Mouse (Mus musculus): Measurements from ENCODE around the gene Cacna1d. TPM values are rescaled to one million over a fixed set of nuclear protein-coding genes. Genes with fewer than 3 reads are reported as not detected.

The Cacna1d gene
- polyA plus RNA-seq, 1 experiment: 3.2 TPM

- Histone ChIP-seq H3K36me3 (ENCODE audit: control insufficient read depth, insufficient read depth, low read length) (no peaks in the 10 kb centered on the region), H3K27ac (ENCODE audit: insufficient read depth, low read length) (no peak overlapping the region), H3K4me3 (ENCODE audit: extremely low read depth, insufficient read depth, insufficient read length) (no peak overlapping the region), H3K27me3 (ENCODE audit: control insufficient read depth, insufficient read depth, low read length) (no peaks in the 10 kb centered on the region), H3K4me1 (ENCODE audit: control insufficient read depth, insufficient read depth, insufficient read length) (peaks cover 9% of the 10 kb centered on the region; the same call in 1 of the 2 replicates)
- 91% methylated on average over 6 of the region's 6 CpGs for WGBS
- DNase-seq (ENCODE audit: low read depth in 1 of 2, low spot score in 2 of 2): no peak
- TF ChIP-seq POLR2A (IDR thresholded peaks at IDR 0.05; ENCODE audit: low read depth, low read length) (no peak), CTCF (IDR thresholded peaks at IDR 0.05; ENCODE audit: extremely low read depth, insufficient read depth, insufficient read length, insufficient replicate concordance) (no peak)
Measured at GRCm38 (mm10) chr14:30018846-30019245, 472.4 kb downstream of the Cacna1d start.

DNA sequence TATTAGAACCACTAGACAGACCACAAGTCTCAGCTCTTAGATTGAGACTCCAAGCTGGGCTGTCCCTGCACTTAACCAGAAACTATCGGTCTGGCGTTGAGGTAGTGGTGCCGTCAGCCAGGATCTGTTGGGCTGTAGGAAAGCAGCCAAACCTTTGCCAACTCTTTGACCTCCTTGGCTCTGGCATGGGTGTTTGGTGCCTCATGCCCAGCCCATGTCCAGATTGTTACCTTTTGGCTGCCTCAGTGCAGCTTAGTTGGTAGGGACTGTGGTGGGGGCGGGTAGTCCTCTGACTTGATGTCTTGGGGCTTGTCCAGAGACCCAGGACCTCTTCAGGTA, 472.8 kb downstream of the Cacna1d start:
- no peak overlapping the region for H3K4me3 ChIP-seq (ENCODE audit: extremely low read depth, insufficient read depth, insufficient read length)
- no peaks in the 10 kb centered on the region for H3K36me3 ChIP-seq (ENCODE audit: control insufficient read depth, insufficient read depth, low read length)
- no peak for DNase-seq (ENCODE audit: low read depth in 1 of 2, low spot score in 2 of 2)
- TF ChIP-seq CTCF (IDR thresholded peaks at IDR 0.05; ENCODE audit: extremely low read depth, insufficient read depth, insufficient read length, insufficient replicate concordance): no peak
- no peak for TF ChIP-seq POLR2A (IDR thresholded peaks at IDR 0.05; ENCODE audit: low read depth, low read length)
- no peaks in the 10 kb centered on the region for H3K27me3 ChIP-seq (ENCODE audit: control insufficient read depth, insufficient read depth, low read length)
- peaks cover 9% of the 10 kb centered on the region; the same call in 1 of the 2 replicates for H3K4me1 ChIP-seq (ENCODE audit: control insufficient read depth, insufficient read depth, insufficient read length)
- WGBS: 97% methylated on average over 4 of the region's 4 CpGs
- no peak overlapping the region for H3K27ac ChIP-seq (ENCODE audit: insufficient read depth, low read length)

DNA sequence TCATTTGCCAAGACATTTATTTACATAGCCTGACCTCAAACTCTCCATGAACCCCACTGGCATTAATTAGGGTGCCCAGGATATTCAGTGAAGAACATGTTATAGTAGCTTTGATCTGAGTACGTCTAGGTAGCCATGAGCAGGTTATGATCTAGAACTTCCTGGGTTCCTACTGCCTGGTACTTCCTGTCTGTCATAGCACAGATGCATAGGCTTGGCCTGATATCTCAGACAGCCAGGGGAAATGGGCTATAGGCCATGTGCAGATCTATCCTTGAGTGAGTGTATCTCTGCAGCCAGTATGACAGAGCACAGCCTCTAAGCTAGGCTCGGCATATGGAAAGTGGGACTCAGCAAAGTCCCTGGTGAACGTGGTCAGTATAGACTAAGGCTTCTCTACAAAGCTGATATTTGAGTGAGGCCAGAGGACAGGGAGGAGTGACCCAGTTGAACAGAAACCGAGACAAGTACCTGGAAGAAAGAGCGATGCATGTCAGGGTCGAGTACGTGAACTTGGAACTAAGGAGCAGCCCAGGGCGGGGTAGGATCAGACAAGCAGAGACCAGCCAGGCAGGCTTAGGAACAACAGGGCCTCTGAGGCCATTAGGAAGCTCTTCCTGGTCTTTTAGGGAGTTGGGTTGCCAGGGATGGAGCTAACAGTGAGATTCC, 473.3 kb downstream of the Cacna1d start:
- Histone ChIP-seq H3K4me3 (ENCODE audit: extremely low read depth, insufficient read depth, insufficient read length) (no peak overlapping the region), H3K27me3 (ENCODE audit: control insufficient read depth, insufficient read depth, low read length) (no peaks in the 10 kb centered on the region), H3K36me3 (ENCODE audit: control insufficient read depth, insufficient read depth, low read length) (no peaks in the 10 kb centered on the region), H3K4me1 (ENCODE audit: control insufficient read depth, insufficient read depth, insufficient read length) (peaks cover 9% of the 10 kb centered on the region; the same call in 1 of the 2 replicates), H3K27ac (ENCODE audit: insufficient read depth, low read length) (no peak overlapping the region)
- no peak for DNase-seq (ENCODE audit: low read depth in 1 of 2, low spot score in 2 of 2)
- TF ChIP-seq CTCF (IDR thresholded peaks at IDR 0.05; ENCODE audit: extremely low read depth, insufficient read depth, insufficient read length, insufficient replicate concordance) (no peak), POLR2A (IDR thresholded peaks at IDR 0.05; ENCODE audit: low read depth, low read length) (no peak)
- 90% methylated on average over 8 of the region's 8 CpGs for WGBS

DNA sequence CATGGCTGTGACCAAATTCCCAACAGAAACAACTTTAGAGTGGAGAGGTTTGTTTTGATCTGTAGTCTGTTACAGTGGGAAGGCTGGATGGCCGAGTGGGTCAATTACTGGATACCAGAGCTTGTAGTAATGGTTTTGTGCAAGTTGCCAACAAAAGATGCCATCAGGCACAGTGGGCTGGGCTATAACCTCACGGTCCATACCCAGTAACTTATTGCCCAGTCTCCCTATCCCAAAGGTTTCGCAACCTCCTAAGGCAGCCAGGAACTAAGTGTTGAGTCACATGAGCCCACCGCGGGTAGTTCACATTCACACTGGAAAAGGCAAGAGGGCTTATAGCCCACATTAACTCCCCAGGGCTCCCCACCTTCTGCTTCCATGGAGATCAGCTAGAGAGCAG, 474.6 kb downstream of the Cacna1d start:
- peaks cover 9% of the 10 kb centered on the region; the same call in 1 of the 2 replicates for H3K4me1 ChIP-seq (ENCODE audit: control insufficient read depth, insufficient read depth, insufficient read length)

GRCm38 (mm10) chr14:30015008-30015407, 476.2 kb downstream of the Cacna1d start:
- Histone ChIP-seq H3K4me1 (ENCODE audit: control insufficient read depth, insufficient read depth, insufficient read length) (peaks cover 9% of the 10 kb centered on the region; the same call in 1 of the 2 replicates), H3K4me3 (ENCODE audit: extremely low read depth, insufficient read depth, insufficient read length) (no peak overlapping the region), H3K27ac (ENCODE audit: insufficient read depth, low read length) (no peak overlapping the region), H3K36me3 (ENCODE audit: control insufficient read depth, insufficient read depth, low read length) (no peaks in the 10 kb centered on the region), H3K27me3 (ENCODE audit: control insufficient read depth, insufficient read depth, low read length) (no peaks in the 10 kb centered on the region)
- TF ChIP-seq POLR2A (IDR thresholded peaks at IDR 0.05; ENCODE audit: low read depth, low read length) (no peak), CTCF (IDR thresholded peaks at IDR 0.05; ENCODE audit: extremely low read depth, insufficient read depth, insufficient read length, insufficient replicate concordance) (no peak)
- DNase-seq (ENCODE audit: low read depth in 1 of 2, low spot score in 2 of 2): no peak
- 30% methylated on average over 1 of the region's 1 CpGs for WGBS

More for the DNA sequence above, 474.6 kb downstream of the Cacna1d start:
- 88% methylated on average over 5 of the region's 5 CpGs for WGBS
- Histone ChIP-seq H3K36me3 (ENCODE audit: control insufficient read depth, insufficient read depth, low read length) (no peaks in the 10 kb centered on the region), H3K27ac (ENCODE audit: insufficient read depth, low read length) (no peak overlapping the region), H3K27me3 (ENCODE audit: control insufficient read depth, insufficient read depth, low read length) (no peaks in the 10 kb centered on the region), H3K4me3 (ENCODE audit: extremely low read depth, insufficient read depth, insufficient read length) (no peak overlapping the region)
- DNase-seq (ENCODE audit: low read depth in 1 of 2, low spot score in 2 of 2): no peak
- TF ChIP-seq POLR2A (IDR thresholded peaks at IDR 0.05; ENCODE audit: low read depth, low read length) (no peak), CTCF (IDR thresholded peaks at IDR 0.05; ENCODE audit: extremely low read depth, insufficient read depth, insufficient read length, insufficient replicate concordance) (no peak)

DNA sequence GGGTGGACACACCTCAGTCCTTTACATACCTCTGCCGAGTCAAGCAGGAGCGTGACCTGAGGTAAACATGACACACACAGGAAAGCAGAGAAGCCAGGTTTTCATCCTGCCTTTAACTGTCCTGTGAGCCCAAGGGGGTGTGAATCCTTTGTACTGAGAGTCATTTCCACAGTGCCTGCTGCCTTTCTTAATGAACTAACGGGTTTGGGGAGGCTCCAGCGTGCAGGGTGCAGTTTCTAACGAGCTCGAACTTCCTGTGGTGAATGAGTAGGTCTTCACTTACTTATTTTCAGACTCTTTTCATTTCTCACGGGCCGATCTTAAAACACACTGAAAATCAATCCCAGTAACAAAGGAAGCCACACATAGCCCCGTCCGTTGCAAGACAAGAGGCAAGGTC, 476.8 kb downstream of the Cacna1d start:
- peaks cover 9% of the 10 kb centered on the region; the same call in 1 of the 2 replicates for H3K4me1 ChIP-seq (ENCODE audit: control insufficient read depth, insufficient read depth, insufficient read length)
- TF ChIP-seq POLR2A (IDR thresholded peaks at IDR 0.05; ENCODE audit: low read depth, low read length): no peak
- no peak for TF ChIP-seq CTCF (IDR thresholded peaks at IDR 0.05; ENCODE audit: extremely low read depth, insufficient read depth, insufficient read length, insufficient replicate concordance)
- WGBS: 12% methylated on average over 10 of the region's 10 CpGs
- H3K27me3 ChIP-seq (ENCODE audit: control insufficient read depth, insufficient read depth, low read length): no peaks in the 10 kb centered on the region
- H3K4me3 ChIP-seq (ENCODE audit: extremely low read depth, insufficient read depth, insufficient read length): no peak overlapping the region
- no peak overlapping the region; the same call in 1 of the 2 replicates for H3K27ac ChIP-seq (ENCODE audit: insufficient read depth, low read length)
- no peaks in the 10 kb centered on the region for H3K36me3 ChIP-seq (ENCODE audit: control insufficient read depth, insufficient read depth, low read length)
- DNase-seq (ENCODE audit: low read depth in 1 of 2, low spot score in 2 of 2): no peak

DNA sequence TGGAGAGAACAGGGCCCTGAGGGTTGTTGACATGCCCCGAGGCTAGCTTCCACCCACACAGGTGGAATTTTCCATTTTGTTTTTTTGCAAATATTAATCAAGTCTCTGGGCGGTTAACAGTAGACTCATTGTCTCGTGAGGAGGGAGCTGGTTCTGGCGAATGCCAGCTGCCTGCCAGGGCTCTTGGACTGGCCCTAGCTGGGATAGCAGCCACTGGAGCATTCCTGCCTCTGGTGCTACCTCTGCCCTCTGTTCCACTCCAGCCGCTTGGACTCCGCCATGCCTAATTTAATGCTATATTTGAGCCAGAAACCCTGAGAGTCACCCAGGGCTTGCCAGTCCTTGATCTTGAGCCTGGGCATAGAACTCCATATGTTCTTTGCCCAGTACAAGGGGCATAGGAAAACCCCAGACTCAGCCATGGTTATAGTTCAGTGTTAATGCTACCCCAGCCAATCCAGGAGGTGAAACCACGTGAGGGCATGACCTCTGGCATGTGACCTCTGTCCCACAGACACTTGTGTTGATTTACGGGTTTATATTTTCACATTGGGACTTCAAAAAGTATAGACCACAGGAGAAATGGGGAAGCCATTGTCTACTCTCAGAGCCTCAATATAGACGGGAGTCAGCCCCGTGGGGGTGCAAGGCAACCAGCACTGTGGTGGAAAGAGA, 479.2 kb downstream of the Cacna1d start:
- DNase-seq (ENCODE audit: low read depth in 1 of 2, low spot score in 2 of 2): no peak

More for the DNA sequence above, 479.2 kb downstream of the Cacna1d start:
- H3K4me3 ChIP-seq (ENCODE audit: extremely low read depth, insufficient read depth, insufficient read length): no peak overlapping the region
- H3K4me1 ChIP-seq (ENCODE audit: control insufficient read depth, insufficient read depth, insufficient read length): peaks cover 15% of the 10 kb centered on the region
- WGBS: 79% methylated on average over 10 of the region's 10 CpGs
- no peak overlapping the region for H3K27ac ChIP-seq (ENCODE audit: insufficient read depth, low read length)
- TF ChIP-seq CTCF (IDR thresholded peaks at IDR 0.05; ENCODE audit: extremely low read depth, insufficient read depth, insufficient read length, insufficient replicate concordance): no peak
- TF ChIP-seq POLR2A (IDR thresholded peaks at IDR 0.05; ENCODE audit: low read depth, low read length): no peak
- H3K36me3 ChIP-seq (ENCODE audit: control insufficient read depth, insufficient read depth, low read length): no peaks in the 10 kb centered on the region
- peaks cover 7% of the 10 kb centered on the region; the same call in 1 of the 2 replicates for H3K27me3 ChIP-seq (ENCODE audit: control insufficient read depth, insufficient read depth, low read length)
